Mouse (Mus musculus): Measurements from ENCODE around the gene Dmd. TPM values are rescaled to one million over a fixed set of nuclear protein-coding genes. Genes with fewer than 3 reads are reported as not detected.

Gene Dmd
- polyA plus RNA-seq, 1 experiment from 2014 or later, result 30.9 TPM

DNA sequence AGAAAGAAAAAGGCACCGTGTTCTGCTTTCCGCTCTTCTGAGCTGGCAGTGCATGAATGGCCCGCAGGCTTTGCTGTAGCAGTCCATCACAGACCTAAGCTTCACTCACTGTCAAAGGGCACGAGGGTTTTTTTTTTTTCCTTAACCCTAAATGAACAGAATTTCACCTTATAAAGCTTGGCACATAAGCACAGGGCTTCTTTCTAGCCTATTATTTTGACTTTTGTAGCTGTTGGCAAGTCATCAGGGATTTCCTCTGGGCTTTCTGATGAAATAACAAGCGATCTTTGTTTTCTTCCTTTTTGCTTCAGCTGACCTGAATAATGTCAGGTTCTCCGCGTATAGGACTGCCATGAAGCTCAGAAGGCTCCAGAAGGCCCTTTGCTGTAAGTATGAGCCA lies 2140.8 kb downstream of the Dmd start:
- H3K27me3 ChIP-seq (replicated peaks; ENCODE audit: control insufficient read depth, insufficient read depth, low read length), result no peaks in the 10 kb centered on the region
- 77% methylated on average over 7 of the region's 7 CpGs for WGBS
- H3K4me3 ChIP-seq (ENCODE audit: low read depth, low read length), result no peak overlapping the region
- DNase-seq (ENCODE audit: low spot score), result no peak
- H3K36me3 ChIP-seq (ENCODE audit: control insufficient read depth, insufficient read depth, low read length), result no peaks in the 10 kb centered on the region
- no peaks in the 10 kb centered on the region for H3K9me3 ChIP-seq (ENCODE audit: control insufficient read depth, low read length)
- ATAC-seq (replicated peaks; ENCODE audit: low FRiP score, low TSS enrichment, low read depth), result no peak
- H3K27ac ChIP-seq (ENCODE audit: low read depth), result no peak overlapping the region
- H3K9ac ChIP-seq (ENCODE audit: low read length), result no peak overlapping the region
- H3K4me2 ChIP-seq (ENCODE audit: low read length), result no peak overlapping the region
- no peaks in the 10 kb centered on the region for H3K4me1 ChIP-seq (replicated peaks; ENCODE audit: control insufficient read depth, insufficient read depth, low read length)

DNA sequence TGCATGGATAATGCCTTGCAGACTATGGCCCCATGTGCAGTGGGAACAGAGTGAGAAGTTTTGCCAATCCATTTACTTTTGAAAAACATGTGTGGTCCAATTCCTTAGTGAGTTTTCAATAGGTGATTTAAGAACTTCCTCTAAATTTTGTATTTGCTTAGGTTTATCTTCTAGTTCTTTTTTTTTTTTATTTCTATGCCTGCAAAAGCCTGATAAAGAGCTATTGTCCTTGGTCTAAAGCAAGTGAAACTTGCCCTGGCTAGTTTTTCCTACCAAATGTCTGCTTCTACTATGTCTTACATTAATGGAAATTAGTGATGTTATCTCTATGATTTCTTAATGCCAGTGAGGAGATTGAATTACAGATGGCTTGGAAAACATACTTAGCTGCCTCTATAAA lies 2144.7 kb downstream of the Dmd start:
- DNase-seq (ENCODE audit: low spot score) (no peak), ATAC-seq (replicated peaks; ENCODE audit: low FRiP score, low TSS enrichment, low read depth) (no peak)
- no peaks in the 10 kb centered on the region for H3K9me3 ChIP-seq (ENCODE audit: control insufficient read depth, low read length)
- no peaks in the 10 kb centered on the region for H3K36me3 ChIP-seq (ENCODE audit: control insufficient read depth, insufficient read depth, low read length)
- H3K27me3 ChIP-seq (replicated peaks; ENCODE audit: control insufficient read depth, insufficient read depth, low read length), result no peaks in the 10 kb centered on the region
- H3K27ac ChIP-seq (ENCODE audit: low read depth), result no peak overlapping the region
- no peak overlapping the region for H3K4me2 ChIP-seq (ENCODE audit: low read length)
- H3K9ac ChIP-seq (ENCODE audit: low read length), result no peak overlapping the region
- no peak overlapping the region for H3K4me3 ChIP-seq (ENCODE audit: low read depth, low read length)
- no peaks in the 10 kb centered on the region for H3K4me1 ChIP-seq (replicated peaks; ENCODE audit: control insufficient read depth, insufficient read depth, low read length)

DNA sequence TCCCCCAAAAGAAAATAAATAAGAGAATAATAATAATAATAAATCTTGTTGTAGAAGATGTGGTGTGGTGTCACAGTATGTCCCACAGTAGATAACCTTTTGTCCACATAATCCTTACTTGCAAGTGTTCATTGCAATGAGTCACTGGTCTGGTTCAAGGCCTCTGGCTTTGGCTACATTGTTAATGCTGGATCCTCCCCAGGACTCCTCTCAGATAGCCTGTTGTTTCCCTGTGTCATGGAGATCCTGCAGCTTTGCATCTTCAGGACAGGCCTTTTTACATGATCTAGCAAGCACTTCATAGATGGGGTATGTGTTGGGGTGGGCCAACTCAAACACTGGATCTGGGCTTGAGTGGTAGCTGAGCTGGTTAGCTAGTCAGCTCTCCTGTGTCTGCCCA lies 2150.0 kb downstream of the Dmd start:
- no peak overlapping the region for H3K4me2 ChIP-seq (ENCODE audit: low read length)
- DNase-seq (ENCODE audit: low spot score), result no peak
- no peak overlapping the region for H3K9ac ChIP-seq (ENCODE audit: low read length)
- no peak overlapping the region for H3K27ac ChIP-seq (ENCODE audit: low read depth)
- no peak for ATAC-seq (replicated peaks; ENCODE audit: low FRiP score, low TSS enrichment, low read depth)
- no peak overlapping the region for H3K4me3 ChIP-seq (ENCODE audit: low read depth, low read length)
- H3K9me3 ChIP-seq (ENCODE audit: control insufficient read depth, low read length), result no peaks in the 10 kb centered on the region
- no peaks in the 10 kb centered on the region for H3K4me1 ChIP-seq (replicated peaks; ENCODE audit: control insufficient read depth, insufficient read depth, low read length)
- H3K36me3 ChIP-seq (ENCODE audit: control insufficient read depth, insufficient read depth, low read length), result no peaks in the 10 kb centered on the region
- H3K27me3 ChIP-seq (replicated peaks; ENCODE audit: control insufficient read depth, insufficient read depth, low read length), result no peaks in the 10 kb centered on the region

DNA sequence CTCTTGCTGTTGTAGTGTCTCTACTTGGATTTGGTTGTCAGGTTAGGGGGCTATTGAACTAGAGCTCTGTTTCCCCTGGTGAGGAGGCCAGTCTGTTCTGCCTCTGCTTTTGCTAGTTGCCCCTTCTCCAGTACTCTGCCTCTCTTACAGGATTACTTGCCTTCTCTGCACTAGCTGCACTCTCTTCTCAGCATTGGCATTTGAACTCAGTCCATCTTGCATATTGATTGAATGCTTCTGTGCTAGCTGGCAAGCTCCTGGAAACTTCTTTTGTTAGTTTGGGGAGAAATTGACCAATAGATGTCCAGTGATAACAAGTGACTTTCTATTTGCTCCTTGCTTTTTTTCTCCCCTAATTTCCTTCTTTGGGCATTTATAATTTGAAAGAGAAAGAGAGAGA lies 2163.7 kb downstream of the Dmd start:
- Histone ChIP-seq H3K4me1 (replicated peaks; ENCODE audit: control insufficient read depth, insufficient read depth, low read length) (no peaks in the 10 kb centered on the region), H3K27me3 (replicated peaks; ENCODE audit: control insufficient read depth, insufficient read depth, low read length) (no peaks in the 10 kb centered on the region), H3K36me3 (ENCODE audit: control insufficient read depth, insufficient read depth, low read length) (no peaks in the 10 kb centered on the region), H3K9me3 (ENCODE audit: control insufficient read depth, low read length) (no peaks in the 10 kb centered on the region), H3K9ac (ENCODE audit: low read length) (no peak overlapping the region), H3K27ac (ENCODE audit: low read depth) (no peak overlapping the region), H3K4me2 (ENCODE audit: low read length) (no peak overlapping the region), H3K4me3 (ENCODE audit: low read depth, low read length) (no peak overlapping the region)
- DNase-seq (ENCODE audit: low spot score), result no peak
- no peak for ATAC-seq (replicated peaks; ENCODE audit: low FRiP score, low TSS enrichment, low read depth)

DNA sequence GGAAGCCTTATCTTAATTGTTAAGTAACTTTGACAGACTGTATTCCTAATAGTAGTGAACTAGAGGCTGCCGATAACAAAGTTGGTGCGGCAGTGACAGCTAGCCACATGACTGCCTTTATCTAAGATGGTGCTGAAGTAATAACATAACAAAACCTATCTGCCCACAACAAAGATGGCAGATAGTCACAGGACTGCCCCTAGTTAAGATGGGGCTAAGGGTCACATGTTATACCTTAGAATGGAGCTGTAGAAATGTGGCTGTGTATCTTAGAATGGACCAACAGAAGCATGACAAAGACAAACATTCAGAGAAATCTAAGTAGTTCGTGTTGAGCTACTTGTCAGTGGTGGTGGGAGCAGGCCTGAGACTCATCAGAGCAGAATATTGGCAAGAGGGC lies 2184.0 kb downstream of the Dmd start:
- 82% methylated on average over 3 of the region's 3 CpGs for WGBS
- H3K9me3 ChIP-seq (ENCODE audit: control insufficient read depth, low read length), result no peaks in the 10 kb centered on the region

DNA sequence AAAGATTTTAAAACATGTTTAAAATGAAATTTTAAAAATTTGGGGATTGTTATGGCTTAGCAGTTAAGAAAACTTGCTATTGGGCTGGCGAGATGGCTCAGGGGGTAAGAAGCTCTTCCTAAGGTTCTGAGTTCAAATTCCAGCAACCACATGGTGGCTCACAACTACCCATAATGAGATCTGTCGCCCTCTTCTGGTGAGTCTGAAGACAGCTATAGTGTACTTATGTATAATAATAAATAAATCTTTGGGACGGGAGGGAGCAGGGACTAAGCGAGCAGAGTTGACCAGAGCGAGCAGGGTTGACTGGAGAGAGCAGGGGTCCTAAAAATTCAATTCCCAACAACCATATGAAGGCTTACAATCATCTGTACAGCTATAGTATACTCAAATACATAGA lies 2188.6 kb downstream of the Dmd start:
- DNase-seq (ENCODE audit: low spot score), result no peak
- H3K27me3 ChIP-seq (replicated peaks; ENCODE audit: control insufficient read depth, insufficient read depth, low read length), result no peaks in the 10 kb centered on the region
- H3K4me3 ChIP-seq (ENCODE audit: low read depth, low read length), result no peak overlapping the region
- no peak overlapping the region for H3K4me2 ChIP-seq (ENCODE audit: low read length)
- H3K36me3 ChIP-seq (ENCODE audit: control insufficient read depth, insufficient read depth, low read length), result no peaks in the 10 kb centered on the region
- H3K4me1 ChIP-seq (replicated peaks; ENCODE audit: control insufficient read depth, insufficient read depth, low read length), result no peaks in the 10 kb centered on the region
- no peak overlapping the region for H3K27ac ChIP-seq (ENCODE audit: low read depth)
- no peak for ATAC-seq (replicated peaks; ENCODE audit: low FRiP score, low TSS enrichment, low read depth)
- no peaks in the 10 kb centered on the region for H3K9me3 ChIP-seq (ENCODE audit: control insufficient read depth, low read length)
- no peak overlapping the region for H3K9ac ChIP-seq (ENCODE audit: low read length)
- WGBS, result 80% methylated on average over 5 of the region's 5 CpGs

More for the DNA sequence above, 2184.0 kb downstream of the Dmd start:
- H3K27ac ChIP-seq (ENCODE audit: low read depth), result no peak overlapping the region
- no peaks in the 10 kb centered on the region for H3K27me3 ChIP-seq (replicated peaks; ENCODE audit: control insufficient read depth, insufficient read depth, low read length)
- no peaks in the 10 kb centered on the region for H3K36me3 ChIP-seq (ENCODE audit: control insufficient read depth, insufficient read depth, low read length)
- DNase-seq (ENCODE audit: low spot score), result no peak
- ATAC-seq (replicated peaks; ENCODE audit: low FRiP score, low TSS enrichment, low read depth), result no peak
- H3K4me2 ChIP-seq (ENCODE audit: low read length), result no peak overlapping the region
- H3K9ac ChIP-seq (ENCODE audit: low read length), result no peak overlapping the region
- no peak overlapping the region for H3K4me3 ChIP-seq (ENCODE audit: low read depth, low read length)
- no peaks in the 10 kb centered on the region for H3K4me1 ChIP-seq (replicated peaks; ENCODE audit: control insufficient read depth, insufficient read depth, low read length)

DNA sequence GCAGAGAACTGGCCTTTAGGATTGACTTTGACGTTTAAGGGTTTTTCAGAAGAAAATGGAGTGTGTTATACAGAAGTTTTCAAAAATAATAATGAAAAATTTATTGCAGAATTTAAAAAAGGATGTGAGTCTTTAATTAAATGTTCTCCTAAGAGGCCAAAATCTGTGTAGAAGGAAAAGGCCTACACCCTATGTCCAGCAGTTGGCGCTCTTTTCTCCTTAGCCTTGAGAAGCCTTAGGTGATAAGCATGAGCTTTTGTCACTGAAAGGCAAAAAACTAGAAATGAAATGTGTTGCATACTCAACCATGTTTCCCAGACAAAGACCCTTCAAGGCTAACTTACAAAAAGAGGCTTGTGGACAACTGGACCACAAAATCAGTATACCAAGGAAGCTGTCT lies 2222.6 kb downstream of the Dmd start:
- ATAC-seq (replicated peaks; ENCODE audit: low FRiP score, low TSS enrichment, low read depth), result no peak

DNA sequence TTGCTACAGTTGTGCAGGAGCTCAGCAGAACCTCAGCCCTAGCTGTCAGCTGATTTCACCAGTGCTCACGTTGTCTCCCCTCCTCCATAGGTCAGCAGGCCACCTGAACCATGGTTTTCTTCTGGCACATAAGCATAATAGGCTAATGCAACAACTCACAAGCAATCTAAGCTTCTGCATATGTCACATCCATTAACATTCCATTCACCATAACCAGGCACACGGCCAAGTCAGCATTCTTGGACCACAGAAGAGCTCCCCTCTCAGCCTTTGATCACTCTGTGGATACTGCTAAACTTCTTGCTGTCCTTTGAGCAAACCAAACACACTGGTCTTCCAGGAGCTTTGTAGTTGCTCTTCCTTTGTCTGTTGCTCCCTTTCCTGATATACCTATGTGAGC lies 2238.9 kb downstream of the Dmd start:
- ATAC-seq (replicated peaks; ENCODE audit: low FRiP score, low TSS enrichment, low read depth) (no peak), DNase-seq (ENCODE audit: low spot score) (no peak)
- 36% methylated on average over 2 of the region's 2 CpGs for WGBS

More for the DNA sequence above, 2222.6 kb downstream of the Dmd start:
- no peaks in the 10 kb centered on the region for H3K4me1 ChIP-seq (replicated peaks; ENCODE audit: control insufficient read depth, insufficient read depth, low read length)
- no peaks in the 10 kb centered on the region for H3K27me3 ChIP-seq (replicated peaks; ENCODE audit: control insufficient read depth, insufficient read depth, low read length)
- no peak overlapping the region for H3K4me2 ChIP-seq (ENCODE audit: low read length)
- H3K36me3 ChIP-seq (ENCODE audit: control insufficient read depth, insufficient read depth, low read length), result no peaks in the 10 kb centered on the region
- no peak for DNase-seq (ENCODE audit: low spot score)
- no peak overlapping the region for H3K9ac ChIP-seq (ENCODE audit: low read length)
- no peak overlapping the region for H3K27ac ChIP-seq (ENCODE audit: low read depth)
- no peaks in the 10 kb centered on the region for H3K9me3 ChIP-seq (ENCODE audit: control insufficient read depth, low read length)
- WGBS, result 52% methylated on average over 2 of the region's 2 CpGs
- no peak overlapping the region for H3K4me3 ChIP-seq (ENCODE audit: low read depth, low read length)

DNA sequence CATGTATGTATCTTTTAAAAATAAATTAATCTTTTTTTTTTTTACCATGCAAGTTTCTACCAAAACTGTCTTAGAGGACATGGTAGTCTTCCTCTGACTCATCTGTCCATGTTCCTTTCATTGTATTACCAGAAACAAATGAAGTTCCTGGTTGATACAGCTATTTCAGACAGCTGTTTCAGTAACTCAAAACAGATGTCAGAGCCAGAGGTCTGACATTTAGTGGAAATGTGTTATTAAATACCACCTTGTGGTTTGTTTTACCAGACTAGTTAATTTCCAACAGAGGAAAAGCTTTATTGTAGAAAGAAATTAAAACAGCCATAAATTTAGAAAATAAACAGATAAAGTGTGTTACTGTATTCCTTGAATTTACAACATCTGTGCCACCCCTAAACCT lies 2245.2 kb downstream of the Dmd start:
- H3K9ac ChIP-seq (ENCODE audit: low read length), result no peak overlapping the region
- no peak for ATAC-seq (replicated peaks; ENCODE audit: low FRiP score, low TSS enrichment, low read depth)
- no peak overlapping the region for H3K4me3 ChIP-seq (ENCODE audit: low read depth, low read length)
- no peaks in the 10 kb centered on the region for H3K4me1 ChIP-seq (replicated peaks; ENCODE audit: control insufficient read depth, insufficient read depth, low read length)
- H3K36me3 ChIP-seq (ENCODE audit: control insufficient read depth, insufficient read depth, low read length), result no peaks in the 10 kb centered on the region
- H3K4me2 ChIP-seq (ENCODE audit: low read length), result no peak overlapping the region
- H3K9me3 ChIP-seq (ENCODE audit: control insufficient read depth, low read length), result no peaks in the 10 kb centered on the region
- no peak for DNase-seq (ENCODE audit: low spot score)
- no peaks in the 10 kb centered on the region for H3K27me3 ChIP-seq (replicated peaks; ENCODE audit: control insufficient read depth, insufficient read depth, low read length)
- H3K27ac ChIP-seq (ENCODE audit: low read depth), result no peak overlapping the region

More for the DNA sequence above, 2238.9 kb downstream of the Dmd start:
- no peak overlapping the region for H3K9ac ChIP-seq (ENCODE audit: low read length)
- no peak overlapping the region for H3K27ac ChIP-seq (ENCODE audit: low read depth)
- H3K9me3 ChIP-seq (ENCODE audit: control insufficient read depth, low read length), result no peaks in the 10 kb centered on the region
- no peaks in the 10 kb centered on the region for H3K36me3 ChIP-seq (ENCODE audit: control insufficient read depth, insufficient read depth, low read length)
- H3K27me3 ChIP-seq (replicated peaks; ENCODE audit: control insufficient read depth, insufficient read depth, low read length), result no peaks in the 10 kb centered on the region
- no peak overlapping the region for H3K4me2 ChIP-seq (ENCODE audit: low read length)
- no peaks in the 10 kb centered on the region for H3K4me1 ChIP-seq (replicated peaks; ENCODE audit: control insufficient read depth, insufficient read depth, low read length)
- no peak overlapping the region for H3K4me3 ChIP-seq (ENCODE audit: low read depth, low read length)

Data from intestine, embryonic 14.5 days (tissue).